8 mouse cellular contexts compared by ENCODE assay signal in the genomic region with DNA sequence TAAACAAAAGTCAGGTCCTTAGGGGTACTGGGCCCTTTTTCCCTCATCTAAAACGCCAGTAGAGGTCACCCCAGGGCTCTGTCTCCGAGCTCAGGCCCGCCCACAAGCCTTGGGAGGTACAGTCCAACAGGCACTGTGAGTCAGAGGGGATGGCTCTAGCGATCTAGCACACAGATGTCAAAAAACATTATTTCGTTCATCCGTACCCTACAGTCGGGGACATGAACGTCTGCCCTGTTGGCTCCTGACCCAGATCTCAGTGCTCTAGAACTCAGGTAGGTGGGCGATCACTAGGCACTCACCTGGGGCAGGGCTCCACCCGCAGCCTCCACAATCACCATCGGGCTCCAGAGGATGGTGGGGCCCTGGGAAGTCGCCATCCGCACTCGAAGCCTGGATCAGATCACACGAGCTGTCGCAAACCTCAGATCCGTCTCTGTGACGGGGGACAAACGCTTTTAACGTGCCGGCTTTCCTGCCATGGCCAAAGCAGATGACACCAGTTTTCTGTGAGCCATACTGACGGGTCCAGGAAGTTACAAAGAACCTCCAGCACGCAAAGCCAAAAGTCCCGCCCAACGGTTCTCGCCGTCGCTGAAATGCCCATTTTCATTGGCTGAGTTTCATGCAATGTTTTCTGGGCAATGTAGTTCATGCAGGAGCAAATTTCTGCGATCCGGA. TPM values are rescaled to one million over a fixed set of nuclear protein-coding genes. Genes with fewer than 3 reads are reported as not detected.
A peak's percentile ranks its signal among the peaks of the same experiment; 100 is the strongest.
DNase-seq lines count a peak whose midpoint lies in the region; ATAC-seq lines count a peak whose summit lies in the region.

TSS of gene Zfp954 (minus strand) at position 568 of the 681 bp plus-strand sequence.

- ATAC-seq in megakaryocyte progenitor cell, adult 5-6 weeks (replicated peaks; ENCODE audit: poor library complexity): peak; percentile 96

- DNase-seq in adipocyte (ENCODE audit: low spot score): peak; percentile 93
- DNase-seq in embryo, embryonic 10 days (ENCODE audit: low spot score): peak; percentile 94
- DNase-seq in gastrocnemius, postnatal 10 days: peak; percentile 71
- DNase-seq in induced T-regulatory cell, adult 2 months (ENCODE audit: low read depth): peak; percentile 92
- peak; percentile 65 to 90 for DNase-seq in left cerebral cortex, adult 9 months (ENCODE audit: low spot score in 2 of 2)
- DNase-seq in right cerebral cortex, postnatal 14 days: peak; percentile 79
- DNase-seq in urinary bladder, postnatal 36 days (ENCODE audit: low spot score in 2 of 2): peak; percentile 76 to 86

RNA-seq across cellular contexts. Expression of gene Zfp954, which starts in this region (rescaled TPM):
- 1 to 10 TPM; 2.7 to 3.2 TPM for total RNA-seq in gastrocnemius, postnatal 10 days (2021)
- total RNA-seq in megakaryocyte progenitor cell, adult 5-6 weeks (2015): 8.3 and 12.4 TPM in 2 replicates
- 10.5 and 12.3 TPM in 2 replicates for total RNA-seq in megakaryocyte progenitor cell, adult 5-6 weeks (2017)

Comparison
In these comparisons a context has a peak if more than half of its experiments do, and no peak if none do; other contexts are left out.
1. Peak in every context shown above with its lines: DNase-seq and ATAC-seq.